Mouse (Mus musculus): ENCODE measurements around the gene Scnn1b. TPM values are rescaled to one million over a fixed set of nuclear protein-coding genes. Genes with fewer than 3 reads are reported as not detected.

Gene Scnn1b
- polyA plus RNA-seq, 1 experiment from 2014 or later = not detected

DNA sequence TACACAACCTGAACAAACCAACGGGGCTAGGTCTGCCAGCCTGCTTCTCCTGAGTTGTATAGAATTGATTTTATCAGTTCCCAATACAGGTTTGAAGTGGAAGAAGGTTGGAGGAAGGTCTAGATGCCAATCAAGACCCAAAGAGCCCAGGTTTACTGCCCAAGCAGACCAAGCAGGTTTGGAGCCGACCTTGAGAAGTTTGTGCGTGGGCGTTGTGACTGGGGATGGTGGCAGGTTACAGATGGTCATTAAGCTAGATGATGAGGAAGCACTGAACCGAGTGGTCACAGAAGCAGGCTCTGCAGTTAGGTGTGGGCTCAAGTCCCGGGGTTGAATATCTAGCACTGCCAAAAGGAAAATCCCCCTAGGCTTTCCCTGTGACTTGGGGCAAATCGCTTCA lies 9.9 kb downstream of the Scnn1b start:
- H3K27ac ChIP-seq = no peak overlapping the region
- peaks cover 9% of the 10 kb centered on the region for H3K27me3 ChIP-seq (ENCODE audit: poor library complexity, severe bottlenecking)
- DNase-seq (ENCODE audit: extremely low spot score, low spot score) = no peak
- H3K4me3 ChIP-seq = no peak overlapping the region
- no peaks in the 10 kb centered on the region for H3K36me3 ChIP-seq (replicated peaks)
- H3K9me3 ChIP-seq = no peaks in the 10 kb centered on the region
- 91% methylated on average over 7 of the region's 7 CpGs for WGBS
- H3K4me1 ChIP-seq = peaks cover 8% of the 10 kb centered on the region

DNA sequence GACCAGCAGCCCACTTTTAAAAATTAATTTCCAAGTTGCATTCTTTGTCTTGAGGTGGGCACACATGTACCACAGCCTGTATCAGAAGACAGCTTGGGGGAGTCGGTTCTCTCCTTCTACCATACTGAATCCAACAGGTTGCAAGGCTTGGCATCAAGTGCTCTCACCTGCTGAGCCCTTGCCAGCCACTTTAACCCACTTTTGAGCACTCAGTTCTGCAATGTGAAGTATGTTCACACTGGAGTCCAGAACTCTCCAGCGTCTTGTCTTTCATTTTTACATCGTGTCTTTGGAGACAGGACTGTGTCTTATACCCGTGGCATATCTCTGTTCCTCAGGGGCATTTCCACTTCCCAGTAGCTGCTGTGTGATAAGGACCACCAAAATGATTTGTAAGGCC lies 15.4 kb downstream of the Scnn1b start:
- Histone ChIP-seq H3K4me1 (no peaks in the 10 kb centered on the region), H3K9me3 (no peaks in the 10 kb centered on the region), H3K27me3 (ENCODE audit: poor library complexity, severe bottlenecking) (no peaks in the 10 kb centered on the region), H3K27ac (no peak overlapping the region), H3K4me3 (no peak overlapping the region), H3K36me3 (replicated peaks) (no peaks in the 10 kb centered on the region)
- DNase-seq (ENCODE audit: extremely low spot score, low spot score) = no peak
- 84% methylated on average over 4 of the region's 4 CpGs for WGBS

DNA sequence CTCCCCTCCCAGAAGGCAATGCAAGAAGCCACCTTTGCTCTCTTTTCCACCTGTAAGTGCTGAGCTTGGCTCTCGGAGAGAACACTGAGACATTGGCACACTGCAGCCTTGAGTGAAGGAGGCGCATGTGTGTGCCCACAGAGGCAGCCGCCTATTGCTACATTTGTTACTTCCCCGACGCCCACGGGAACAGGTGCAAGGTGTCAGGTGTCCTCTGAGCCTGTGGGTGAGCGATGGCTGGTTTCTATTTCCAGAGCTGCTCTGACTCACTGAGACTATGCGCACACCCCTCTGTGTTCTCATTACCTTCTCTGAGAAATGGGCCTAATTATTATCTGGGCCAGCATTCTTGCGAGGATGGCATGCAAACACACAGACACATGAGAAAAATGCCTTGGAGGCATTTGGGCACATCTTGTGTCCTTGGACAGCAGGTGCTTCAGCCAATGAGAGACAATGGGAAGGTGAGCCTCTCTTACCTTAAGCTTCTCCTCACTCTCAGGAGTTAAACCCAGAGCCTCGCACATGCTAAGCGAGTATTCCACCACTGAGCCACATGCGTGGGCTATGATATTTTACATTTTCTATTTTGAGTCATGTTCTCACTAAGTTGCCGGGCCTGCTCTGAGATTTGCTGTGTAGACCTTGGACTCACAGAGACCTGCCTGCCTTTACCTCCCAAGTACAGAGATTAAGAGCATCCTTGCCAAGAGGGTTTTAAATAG lies 26.0 kb downstream of the Scnn1b start:
- Histone ChIP-seq H3K36me3 (replicated peaks) (no peaks in the 10 kb centered on the region), H3K4me3 (no peak overlapping the region), H3K27me3 (ENCODE audit: poor library complexity, severe bottlenecking) (no peaks in the 10 kb centered on the region), H3K4me1 (no peaks in the 10 kb centered on the region), H3K9me3 (no peaks in the 10 kb centered on the region), H3K27ac (no peak overlapping the region)
- 95% methylated on average over 13 of the region's 13 CpGs for WGBS
- DNase-seq (ENCODE audit: extremely low spot score, low spot score) = no peak

DNA sequence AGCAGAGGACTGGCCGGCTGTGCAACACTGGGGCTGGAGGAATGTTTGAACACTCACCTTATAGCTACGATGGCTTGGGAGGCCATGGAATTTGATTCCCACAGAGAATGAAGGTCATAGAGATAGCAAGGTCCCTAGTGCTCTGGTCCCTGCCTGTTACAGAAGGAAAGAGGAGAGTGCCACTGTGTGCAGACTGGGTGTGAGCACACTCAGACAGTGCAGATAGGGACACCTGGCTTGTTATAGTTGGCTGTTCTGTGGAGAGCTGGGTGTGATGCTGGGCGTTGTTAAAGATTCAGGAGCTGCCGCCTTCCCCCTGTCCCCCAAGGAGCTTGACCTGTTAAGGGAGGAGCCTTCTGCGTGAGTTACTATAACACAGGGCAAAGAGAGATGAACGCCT lies 31.9 kb downstream of the Scnn1b start:
- Histone ChIP-seq H3K27me3 (ENCODE audit: poor library complexity, severe bottlenecking) (peaks cover 10% of the 10 kb centered on the region; the same call in 1 of the 2 replicates), H3K4me1 (peaks cover 13% of the 10 kb centered on the region; the same call in 1 of the 2 replicates), H3K27ac (no peak overlapping the region), H3K9me3 (no peaks in the 10 kb centered on the region), H3K4me3 (no peak overlapping the region), H3K36me3 (replicated peaks) (no peaks in the 10 kb centered on the region)
- WGBS = 60% methylated on average over 6 of the region's 6 CpGs
- no peak for DNase-seq (ENCODE audit: extremely low spot score, low spot score)

DNA sequence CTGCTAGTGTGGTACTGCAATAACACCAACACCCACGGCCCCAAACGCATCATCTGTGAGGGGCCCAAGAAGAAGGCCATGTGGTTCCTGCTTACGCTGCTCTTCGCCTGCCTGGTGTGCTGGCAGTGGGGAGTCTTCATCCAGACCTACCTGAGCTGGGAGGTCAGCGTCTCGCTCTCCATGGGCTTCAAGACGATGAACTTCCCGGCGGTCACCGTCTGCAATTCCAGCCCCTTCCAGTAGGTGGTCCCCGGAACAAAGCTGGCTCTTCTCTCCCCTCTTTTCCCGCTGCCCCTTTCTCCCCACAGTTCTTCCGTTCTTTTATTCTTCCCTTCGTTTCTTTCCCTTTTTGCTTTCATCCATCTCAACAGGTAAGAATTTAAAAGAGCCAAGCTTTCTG lies 34.5 kb downstream of the Scnn1b start:
- WGBS = 10% methylated on average over 14 of the region's 14 CpGs
- Histone ChIP-seq H3K9me3 (no peaks in the 10 kb centered on the region), H3K27ac (0 out of 2 replicates have a peak overlapping the region, but pooled peaks have one; percentile 60), H3K27me3 (ENCODE audit: poor library complexity, severe bottlenecking) (peaks cover 10% of the 10 kb centered on the region; the same call in 1 of the 2 replicates), H3K4me3 (peak overlapping the region; percentile 32; the same call in 1 of the 2 replicates), H3K36me3 (replicated peaks) (no peaks in the 10 kb centered on the region), H3K4me1 (peaks cover 13% of the 10 kb centered on the region; the same call in 1 of the 2 replicates)
- DNase-seq (ENCODE audit: extremely low spot score, low spot score) = peak; percentile 67

DNA sequence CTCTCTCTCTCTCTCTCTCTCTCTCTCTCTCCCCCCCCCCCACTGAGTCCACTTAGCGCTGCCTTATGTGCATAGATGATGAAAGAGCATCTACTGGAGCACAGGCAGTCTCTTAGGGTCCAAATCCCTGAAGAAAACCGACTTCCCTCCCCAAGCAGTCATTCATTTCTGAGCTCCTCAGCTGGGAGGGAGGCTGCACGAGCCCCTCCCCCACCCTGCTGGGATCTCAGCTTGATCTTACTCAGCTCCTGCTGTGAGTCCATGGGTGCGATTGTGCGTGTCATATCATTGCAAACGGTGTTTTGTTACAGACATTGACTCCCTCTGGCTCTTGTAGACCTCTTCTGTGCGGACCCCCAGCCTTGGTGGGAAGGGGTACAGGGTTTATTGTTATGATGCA lies 35.1 kb downstream of the Scnn1b start:
- peaks cover 13% of the 10 kb centered on the region; the same call in 1 of the 2 replicates for H3K4me1 ChIP-seq
- H3K27me3 ChIP-seq (ENCODE audit: poor library complexity, severe bottlenecking) = peaks cover 10% of the 10 kb centered on the region; the same call in 1 of the 2 replicates
- WGBS = 15% methylated on average over 7 of the region's 7 CpGs
- H3K36me3 ChIP-seq (replicated peaks) = no peaks in the 10 kb centered on the region
- no peak for DNase-seq (ENCODE audit: extremely low spot score, low spot score)
- peak overlapping the region; percentile 60 for H3K27ac ChIP-seq
- peak overlapping the region; percentile 32; the same call in 1 of the 2 replicates for H3K4me3 ChIP-seq
- no peaks in the 10 kb centered on the region for H3K9me3 ChIP-seq

DNA sequence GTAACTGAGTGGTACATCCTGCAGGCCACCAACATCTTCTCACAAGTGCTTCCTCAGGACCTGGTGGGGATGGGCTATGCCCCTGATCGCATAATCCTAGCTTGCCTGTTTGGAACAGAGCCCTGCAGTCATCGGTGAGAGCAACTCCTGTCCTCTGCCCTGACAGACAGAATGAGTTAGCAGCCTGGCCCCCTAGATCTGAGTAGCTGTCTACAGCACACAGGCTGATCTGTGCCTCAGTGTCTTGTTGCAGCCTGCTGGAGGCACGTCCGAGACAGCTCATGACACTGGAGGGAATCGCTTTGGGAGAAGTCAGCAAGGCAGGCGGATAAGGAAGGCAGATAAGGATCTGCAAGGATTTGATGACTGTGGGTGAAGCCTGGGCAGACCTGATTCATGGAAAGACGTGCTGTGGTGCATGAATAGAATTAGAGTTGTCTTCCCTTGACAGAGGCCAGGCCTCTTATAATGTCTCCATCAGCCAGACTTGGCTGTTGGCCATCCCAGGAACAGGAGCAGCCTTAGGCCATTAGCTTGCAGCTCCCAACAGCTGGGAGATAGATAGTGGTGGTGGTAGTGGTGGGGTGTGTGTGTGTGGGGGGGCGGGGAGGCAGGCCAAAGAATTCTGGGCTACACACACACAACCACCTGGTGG lies 38.0 kb downstream of the Scnn1b start:
- Histone ChIP-seq H3K27ac (no peak overlapping the region), H3K9me3 (no peaks in the 10 kb centered on the region), H3K36me3 (replicated peaks) (no peaks in the 10 kb centered on the region), H3K4me1 (peaks cover 9% of the 10 kb centered on the region; the same call in 1 of the 2 replicates), H3K4me3 (no peak overlapping the region), H3K27me3 (ENCODE audit: poor library complexity, severe bottlenecking) (peaks cover 10% of the 10 kb centered on the region; the same call in 1 of the 2 replicates)
- DNase-seq (ENCODE audit: extremely low spot score, low spot score) = no peak
- 86% methylated on average over 8 of the region's 8 CpGs for WGBS

DNA sequence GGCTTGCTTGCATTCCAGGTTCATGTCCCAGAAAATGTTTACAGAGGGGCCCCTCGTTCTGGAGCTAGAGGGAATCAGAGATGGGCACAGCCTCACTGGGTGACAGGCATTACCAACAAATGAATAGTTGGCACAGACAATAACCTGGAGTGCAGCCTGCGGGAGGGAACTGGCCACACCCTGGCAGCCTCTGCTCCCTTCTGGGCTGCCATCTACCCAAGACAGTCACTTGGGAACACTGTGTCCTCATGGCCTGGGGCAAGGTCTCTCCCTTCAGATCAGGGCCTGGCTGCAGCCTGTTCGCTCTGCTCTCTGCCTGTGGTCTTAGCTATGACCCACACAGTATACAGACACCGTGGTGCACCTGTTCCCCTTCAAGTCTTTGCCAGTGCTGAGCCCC lies 42.0 kb downstream of the Scnn1b start:
- no peak overlapping the region for H3K4me3 ChIP-seq
- 82% methylated on average over 4 of the region's 4 CpGs for WGBS
- H3K27me3 ChIP-seq (ENCODE audit: poor library complexity, severe bottlenecking) = no peaks in the 10 kb centered on the region
- H3K36me3 ChIP-seq (replicated peaks) = no peaks in the 10 kb centered on the region
- H3K27ac ChIP-seq = no peak overlapping the region
- no peak for DNase-seq (ENCODE audit: extremely low spot score, low spot score)
- no peaks in the 10 kb centered on the region for H3K9me3 ChIP-seq
- H3K4me1 ChIP-seq = peaks cover 8% of the 10 kb centered on the region

DNA sequence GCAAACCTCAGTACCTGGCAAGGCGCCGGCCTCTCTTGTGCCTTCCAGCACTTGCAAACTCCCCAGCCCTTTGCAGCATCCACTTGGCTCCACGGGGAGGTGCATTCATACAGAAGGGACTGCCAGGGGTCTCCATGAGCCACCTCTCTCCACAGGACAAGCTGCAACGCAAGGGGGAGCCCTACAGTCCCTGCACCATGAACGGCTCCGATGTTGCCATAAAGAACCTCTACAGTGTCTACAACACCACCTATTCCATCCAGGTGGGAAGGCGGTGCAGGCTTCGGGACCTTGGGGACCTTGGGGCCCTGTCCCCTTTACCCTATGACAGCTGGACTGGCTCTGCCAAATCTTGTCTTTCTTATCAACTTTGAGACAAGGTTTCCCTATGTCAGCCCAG lies 47.4 kb downstream of the Scnn1b start:
- 77% methylated on average over 8 of the region's 8 CpGs for WGBS
- no peak overlapping the region for H3K27ac ChIP-seq
- no peak overlapping the region for H3K4me3 ChIP-seq
- peaks cover 9% of the 10 kb centered on the region for H3K4me1 ChIP-seq
- DNase-seq (ENCODE audit: extremely low spot score, low spot score) = no peak
- no peaks in the 10 kb centered on the region for H3K27me3 ChIP-seq (ENCODE audit: poor library complexity, severe bottlenecking)
- H3K9me3 ChIP-seq = no peaks in the 10 kb centered on the region
- H3K36me3 ChIP-seq (replicated peaks) = no peaks in the 10 kb centered on the region

DNA sequence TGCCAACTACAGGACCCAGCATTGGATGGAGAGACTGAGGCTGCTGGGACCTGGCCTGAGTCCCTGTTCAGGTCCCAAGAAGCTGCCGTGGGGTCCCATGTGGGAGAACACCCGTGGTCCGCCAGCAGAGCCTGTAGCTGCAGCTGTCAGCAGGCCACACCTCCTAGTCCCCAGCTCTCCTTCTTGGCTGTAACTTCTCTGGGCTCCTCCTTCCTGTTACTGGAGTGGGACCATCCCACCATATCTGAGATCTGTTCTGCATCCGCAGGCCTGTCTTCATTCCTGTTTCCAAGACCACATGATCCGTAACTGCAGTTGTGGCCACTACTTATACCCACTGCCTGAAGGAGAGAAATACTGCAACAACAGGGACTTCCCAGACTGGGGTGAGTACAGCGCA lies 49.1 kb downstream of the Scnn1b start:
- H3K4me1 ChIP-seq = peaks cover 9% of the 10 kb centered on the region
- H3K36me3 ChIP-seq (replicated peaks) = no peaks in the 10 kb centered on the region
- H3K4me3 ChIP-seq = no peak overlapping the region
- H3K27me3 ChIP-seq (ENCODE audit: poor library complexity, severe bottlenecking) = no peaks in the 10 kb centered on the region
- 81% methylated on average over 6 of the region's 6 CpGs for WGBS
- H3K27ac ChIP-seq = no peak overlapping the region
- H3K9me3 ChIP-seq = no peaks in the 10 kb centered on the region
- no peak for DNase-seq (ENCODE audit: extremely low spot score, low spot score)

DNA sequence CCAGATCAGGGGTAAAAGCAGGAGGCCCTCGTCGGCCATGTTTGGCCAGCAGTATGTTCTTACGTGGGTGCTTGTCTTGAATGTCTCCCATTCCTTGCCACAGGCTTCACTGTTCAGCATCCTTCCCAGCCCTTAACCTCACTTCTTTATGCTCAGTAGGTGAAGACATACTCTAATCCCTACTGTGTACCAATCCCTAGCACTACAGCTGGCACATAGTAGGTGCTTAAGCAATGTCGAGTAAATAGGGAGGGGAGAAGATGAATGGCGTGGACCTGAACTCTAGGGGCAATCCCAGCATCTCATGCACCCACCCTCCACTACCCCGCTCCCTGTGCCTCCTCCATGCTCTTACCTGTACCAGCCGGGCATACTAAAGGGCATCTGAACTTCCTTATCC lies 59.5 kb downstream of the Scnn1b start:
- Histone ChIP-seq H3K4me1 (no peaks in the 10 kb centered on the region), H3K9me3 (no peaks in the 10 kb centered on the region), H3K4me3 (no peak overlapping the region), H3K27ac (no peak overlapping the region), H3K36me3 (replicated peaks) (peaks cover 40% of the 10 kb centered on the region), H3K27me3 (ENCODE audit: poor library complexity, severe bottlenecking) (no peaks in the 10 kb centered on the region)
- DNase-seq (ENCODE audit: extremely low spot score, low spot score) = no peak
- 93% methylated on average over 7 of the region's 7 CpGs for WGBS

DNA sequence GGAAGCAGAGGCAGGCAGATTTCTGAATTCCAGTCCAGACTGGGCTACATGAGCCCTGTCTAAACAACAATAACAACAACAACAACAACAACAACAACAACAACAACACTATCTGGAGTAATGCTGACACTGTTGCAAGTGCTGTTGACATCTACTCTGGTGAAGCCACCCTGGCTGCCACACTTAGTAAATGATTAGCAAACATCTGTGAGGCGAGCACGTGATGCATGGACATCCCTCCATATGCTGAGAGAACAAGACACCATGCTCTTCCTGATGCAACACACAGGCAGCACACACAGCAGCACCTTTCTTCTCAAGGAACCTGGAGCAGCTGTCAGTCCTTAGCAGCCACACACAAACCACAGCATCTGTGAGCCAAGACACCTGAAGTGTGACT lies 63.0 kb downstream of the Scnn1b start:
- Histone ChIP-seq H3K27me3 (ENCODE audit: poor library complexity, severe bottlenecking) (no peaks in the 10 kb centered on the region), H3K27ac (no peak overlapping the region), H3K4me1 (no peaks in the 10 kb centered on the region), H3K9me3 (no peaks in the 10 kb centered on the region), H3K36me3 (replicated peaks) (peaks cover 53% of the 10 kb centered on the region), H3K4me3 (no peak overlapping the region)
- DNase-seq (ENCODE audit: extremely low spot score, low spot score) = no peak
- WGBS = 93% methylated on average over 2 of the region's 2 CpGs

DNA sequence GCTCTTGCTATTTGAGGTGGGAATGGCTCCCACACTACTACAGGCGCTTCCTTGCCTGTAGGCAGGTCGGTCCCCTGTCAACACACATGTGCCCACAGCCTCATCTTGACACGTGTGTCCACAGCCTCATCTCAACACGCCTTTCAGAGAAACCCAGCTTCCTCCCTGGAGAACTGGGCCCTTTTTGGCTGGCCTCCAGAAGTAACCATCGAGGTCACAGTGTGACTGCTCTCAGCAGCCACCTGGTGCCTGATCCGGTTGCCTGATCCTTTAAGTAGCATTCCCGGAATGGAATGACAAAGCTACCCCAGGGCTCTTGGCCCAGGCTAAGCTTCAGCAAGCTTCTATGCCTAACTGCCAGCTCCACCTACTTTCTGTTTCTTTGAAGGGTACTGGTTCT lies 66.4 kb downstream of the Scnn1b start:
- H3K4me1 ChIP-seq = no peaks in the 10 kb centered on the region
- DNase-seq (ENCODE audit: extremely low spot score, low spot score) = no peak
- no peaks in the 10 kb centered on the region for H3K9me3 ChIP-seq
- H3K4me3 ChIP-seq = no peak overlapping the region
- no peaks in the 10 kb centered on the region for H3K27me3 ChIP-seq (ENCODE audit: poor library complexity, severe bottlenecking)
- 50% methylated on average over 7 of the region's 7 CpGs for WGBS
- H3K27ac ChIP-seq = no peak overlapping the region
- H3K36me3 ChIP-seq (replicated peaks) = peaks cover 41% of the 10 kb centered on the region
